Mouse (Mus musculus): ENCODE data around the gene Ssu2.

Ssu2 gene

DNA sequence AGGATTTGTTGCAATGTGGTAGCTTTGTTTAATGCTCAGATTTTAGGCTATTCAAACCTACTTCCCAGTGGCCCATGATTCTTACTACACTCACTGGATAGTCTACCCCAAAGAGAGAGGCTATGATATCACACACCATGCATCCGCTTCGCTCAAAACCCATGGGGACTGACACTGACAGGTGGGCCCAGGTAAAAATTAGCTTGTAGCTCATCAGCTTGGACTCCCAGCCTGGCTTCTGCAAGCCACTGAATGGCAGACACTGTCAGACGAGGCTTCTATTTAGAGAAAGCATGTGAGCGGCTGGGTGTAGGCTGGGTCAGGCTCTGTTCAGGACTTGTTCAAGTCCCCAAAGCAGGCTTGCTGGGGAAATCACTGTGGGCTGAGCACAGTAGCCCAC is 37.4 kb downstream of the Ssu2 start:
- DNase-seq (ENCODE audit: low spot score): no peak

DNA sequence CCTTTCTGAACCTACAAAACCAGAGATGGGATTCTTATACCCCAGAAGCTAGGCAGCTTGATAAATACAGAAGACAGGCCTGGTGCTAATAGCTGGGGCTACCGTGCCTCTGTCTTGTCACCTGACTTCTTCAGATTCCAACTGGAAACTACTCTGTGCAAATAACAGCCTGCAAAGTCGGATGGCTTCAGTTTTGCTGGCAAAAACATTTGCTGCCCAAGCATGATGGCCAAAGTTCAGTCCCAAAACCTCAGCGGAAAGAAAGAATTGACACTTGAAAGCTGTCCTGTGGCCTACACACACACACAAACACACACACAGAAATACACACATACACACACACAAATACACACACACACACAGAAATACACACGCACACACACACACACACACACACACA is 48.8 kb downstream of the Ssu2 start:
- no peak for DNase-seq (ENCODE audit: low spot score)

DNA sequence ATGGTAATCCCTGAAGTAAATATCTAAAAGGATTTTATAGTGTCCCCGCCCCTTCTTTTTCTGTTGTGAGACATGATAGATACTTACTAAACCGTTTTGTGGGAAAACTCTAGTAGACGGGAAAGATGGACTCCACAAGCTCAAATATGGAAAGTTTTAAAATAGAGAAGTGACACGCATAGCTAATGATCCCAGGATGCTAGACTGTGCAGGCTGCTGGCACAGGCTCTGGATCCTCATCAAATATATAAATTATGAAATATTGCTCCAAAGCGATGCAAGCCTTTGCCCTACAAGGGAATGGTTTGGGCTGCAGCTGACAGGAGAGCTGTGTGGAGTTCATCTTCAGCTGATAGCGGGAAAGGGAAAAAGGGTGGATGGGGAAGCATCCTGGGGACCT is 50.2 kb downstream of the Ssu2 start:
- no peak for DNase-seq (ENCODE audit: low spot score)

DNA sequence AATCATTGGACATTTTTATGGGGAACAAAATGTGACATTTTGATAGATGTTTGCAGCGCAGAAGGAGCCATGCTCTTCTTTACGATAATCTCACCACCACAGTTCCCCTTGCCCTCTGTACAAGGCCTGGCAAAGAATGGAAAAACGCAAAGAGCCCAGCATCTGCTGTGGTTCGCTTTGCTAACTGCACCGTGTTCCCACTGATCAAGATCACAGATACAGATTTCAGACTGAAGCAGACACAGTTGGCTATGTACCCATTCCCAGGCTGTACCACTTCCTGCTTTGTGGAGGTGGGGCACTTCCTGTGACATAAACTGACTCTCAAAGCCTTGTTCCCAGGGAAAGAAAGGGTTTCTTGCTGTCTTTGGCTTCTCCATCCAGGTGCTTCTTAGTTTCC is 53.9 kb downstream of the Ssu2 start:
- DNase-seq (ENCODE audit: low spot score): no peak

DNA sequence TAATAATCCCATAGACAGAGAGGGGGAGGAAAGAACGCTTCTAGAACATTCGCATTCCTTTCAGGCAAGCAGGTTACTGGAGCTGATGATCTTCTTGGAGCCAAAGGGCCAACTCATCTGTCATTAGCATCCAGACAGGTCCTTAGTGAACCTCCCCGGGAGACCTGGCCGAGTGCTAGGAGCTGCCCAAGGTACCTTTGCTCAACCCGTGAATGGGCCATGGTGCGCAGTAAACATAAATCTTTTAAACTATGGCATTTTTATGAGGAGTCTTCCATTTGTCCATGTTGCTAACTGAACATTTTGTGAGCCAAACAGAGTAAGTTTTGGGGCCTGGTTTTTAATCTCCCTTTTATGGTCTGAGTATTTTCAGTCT is 56.6 kb downstream of the Ssu2 start:
- DNase-seq (ENCODE audit: low spot score): no peak

DNA sequence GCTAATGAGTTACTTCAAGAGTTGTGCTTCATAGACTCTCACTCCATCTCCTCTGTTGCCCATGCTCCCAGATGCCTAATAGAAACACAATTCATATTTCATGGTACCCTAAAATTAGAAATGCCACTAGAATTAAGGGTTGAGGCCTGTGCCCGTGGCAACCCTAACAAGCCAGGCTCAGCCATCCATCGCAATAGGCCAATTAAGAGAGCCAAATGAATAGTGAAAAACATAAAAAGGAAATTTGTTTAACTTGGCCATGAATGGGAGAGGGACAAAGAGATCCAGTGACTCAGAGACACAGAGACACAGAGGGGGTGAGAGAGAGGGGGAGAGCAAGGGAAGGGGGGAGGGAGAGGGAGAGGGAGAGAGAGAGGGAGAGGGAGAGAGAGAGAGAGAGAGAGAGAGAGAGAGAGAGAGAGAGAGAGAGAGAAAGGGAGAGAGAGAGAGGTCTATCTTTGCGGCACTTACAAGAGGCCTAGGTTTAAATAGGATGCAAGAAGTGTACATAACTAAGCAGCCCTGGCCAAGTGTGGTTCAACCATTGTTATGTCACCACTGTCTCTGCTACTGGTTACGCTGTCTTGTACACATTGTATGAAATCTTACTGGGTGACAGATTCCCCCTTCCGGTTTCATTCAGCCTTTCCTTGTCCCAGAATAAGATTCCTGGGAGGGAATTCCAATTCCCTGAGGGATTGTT is 57.2 kb downstream of the Ssu2 start:
- DNase-seq (ENCODE audit: low spot score): no peak

DNA sequence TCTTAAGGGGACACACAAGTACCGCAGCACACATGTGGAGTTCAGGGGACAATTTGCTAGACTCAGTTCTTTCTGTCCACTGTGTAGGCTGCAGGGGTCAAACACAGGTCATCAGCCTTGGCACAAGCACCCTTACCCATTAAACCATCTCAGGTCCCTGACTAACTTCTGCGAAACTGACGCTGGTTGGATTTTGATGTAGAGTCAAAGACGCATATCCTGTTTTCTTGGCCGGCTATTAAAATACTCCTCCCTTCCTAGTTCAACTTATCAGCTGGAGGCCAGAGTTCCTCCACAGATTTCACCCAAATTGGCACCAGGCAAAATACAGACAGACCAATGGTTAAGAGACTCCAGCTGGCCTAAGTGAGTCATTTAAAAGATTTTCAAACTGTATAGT is 60.0 kb downstream of the Ssu2 start:
- DNase-seq (ENCODE audit: low spot score): no peak

DNA sequence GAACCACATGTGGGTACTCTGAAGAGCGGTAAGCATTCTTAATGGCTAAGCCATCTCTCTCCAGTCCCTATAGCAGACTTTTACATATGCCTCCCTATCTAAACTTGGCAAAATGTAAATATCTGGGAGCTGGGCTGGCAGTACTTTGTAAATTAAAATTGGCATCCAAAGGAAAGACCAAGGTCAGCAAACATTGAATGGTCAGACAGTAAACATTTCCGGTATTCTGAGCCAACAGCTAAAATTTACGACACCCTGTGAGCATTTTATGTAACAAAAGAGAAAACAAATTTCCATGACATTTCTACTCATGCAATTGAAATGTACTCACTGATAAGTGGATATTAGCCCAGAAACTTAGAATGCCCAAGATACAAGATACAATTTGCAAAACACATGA is 62.6 kb downstream of the Ssu2 start:
- DNase-seq (ENCODE audit: low spot score): no peak

DNA sequence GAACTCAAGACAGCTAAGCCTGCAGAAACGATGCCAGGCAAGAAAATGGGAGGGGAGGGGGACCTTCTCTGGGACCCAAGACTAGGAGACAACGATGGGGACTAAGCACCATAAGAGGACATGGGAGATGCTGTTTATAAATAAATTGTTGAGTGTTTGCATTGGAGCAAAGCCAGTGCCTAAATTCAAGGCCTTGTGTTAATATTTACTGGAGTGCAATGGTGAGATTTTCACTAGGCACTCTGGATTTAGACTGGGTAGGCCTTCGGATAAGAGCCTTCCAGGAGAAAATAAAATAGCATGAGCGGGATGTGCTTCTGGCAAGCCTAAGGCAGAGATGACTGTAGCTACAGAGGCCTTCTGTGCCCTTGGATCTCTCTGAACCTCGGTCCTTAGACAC is 64.9 kb downstream of the Ssu2 start:
- DNase-seq (ENCODE audit: low spot score): no peak

DNA sequence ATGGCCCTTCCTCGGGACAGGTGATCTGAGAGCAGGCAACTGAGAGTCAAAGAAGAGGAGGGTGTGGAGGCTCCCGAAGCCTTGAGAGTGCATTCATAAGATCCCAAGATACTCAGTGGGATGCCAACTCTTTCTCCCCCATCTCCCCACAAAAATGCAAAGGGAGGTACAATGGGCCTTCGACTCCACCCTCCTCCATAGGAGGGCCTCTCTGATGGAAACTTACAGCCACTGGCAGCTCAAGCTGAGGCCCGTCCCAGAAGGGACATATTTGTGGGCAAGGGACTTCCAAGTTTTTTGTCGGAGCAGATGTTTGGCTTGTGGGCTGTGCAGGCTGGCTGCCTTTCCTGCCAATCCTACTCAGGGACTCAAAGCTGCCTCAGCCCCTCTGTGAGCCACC is 67.1 kb downstream of the Ssu2 start:
- no peak for DNase-seq (ENCODE audit: low spot score)

DNA sequence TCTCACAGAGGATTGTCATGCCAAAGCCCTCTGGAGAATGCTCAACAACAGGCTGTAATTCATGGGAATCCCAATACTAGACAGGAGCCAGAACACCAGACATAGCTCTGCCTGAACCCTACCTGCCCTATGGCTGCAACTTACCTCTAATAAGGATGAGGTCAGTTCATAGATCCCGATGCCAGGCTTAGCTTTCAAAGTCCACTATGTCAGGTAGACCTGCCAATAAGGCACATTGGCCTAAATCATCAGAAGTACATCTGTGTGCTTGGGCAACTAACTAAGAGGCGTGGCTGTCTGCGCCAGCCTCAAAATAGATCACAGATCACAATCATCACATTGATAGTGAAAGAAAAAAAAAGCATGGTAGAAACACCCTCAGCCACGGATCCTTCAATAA is 68.4 kb downstream of the Ssu2 start:
- no peak for DNase-seq (ENCODE audit: low spot score)

DNA sequence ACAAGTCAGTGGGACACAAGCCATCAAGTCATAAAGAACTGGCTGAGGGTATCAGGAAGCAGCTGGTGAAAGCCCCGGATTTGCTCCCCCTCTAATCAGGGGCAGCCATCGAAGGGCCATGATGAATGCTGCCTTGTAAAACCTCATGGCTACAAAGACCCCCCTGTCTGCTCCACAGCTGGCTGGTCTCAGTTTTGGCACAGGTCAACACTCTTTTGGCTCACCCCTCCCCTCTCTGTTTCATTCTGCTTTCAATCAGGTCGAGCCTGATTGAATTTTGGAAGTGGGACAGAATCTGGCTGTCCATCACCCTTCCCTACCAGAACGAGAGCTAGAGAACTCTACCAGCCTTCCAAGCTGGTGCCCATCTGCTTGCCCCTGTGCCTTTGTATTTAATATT is 76.4 kb downstream of the Ssu2 start:
- no peak for DNase-seq (ENCODE audit: low spot score)

DNA sequence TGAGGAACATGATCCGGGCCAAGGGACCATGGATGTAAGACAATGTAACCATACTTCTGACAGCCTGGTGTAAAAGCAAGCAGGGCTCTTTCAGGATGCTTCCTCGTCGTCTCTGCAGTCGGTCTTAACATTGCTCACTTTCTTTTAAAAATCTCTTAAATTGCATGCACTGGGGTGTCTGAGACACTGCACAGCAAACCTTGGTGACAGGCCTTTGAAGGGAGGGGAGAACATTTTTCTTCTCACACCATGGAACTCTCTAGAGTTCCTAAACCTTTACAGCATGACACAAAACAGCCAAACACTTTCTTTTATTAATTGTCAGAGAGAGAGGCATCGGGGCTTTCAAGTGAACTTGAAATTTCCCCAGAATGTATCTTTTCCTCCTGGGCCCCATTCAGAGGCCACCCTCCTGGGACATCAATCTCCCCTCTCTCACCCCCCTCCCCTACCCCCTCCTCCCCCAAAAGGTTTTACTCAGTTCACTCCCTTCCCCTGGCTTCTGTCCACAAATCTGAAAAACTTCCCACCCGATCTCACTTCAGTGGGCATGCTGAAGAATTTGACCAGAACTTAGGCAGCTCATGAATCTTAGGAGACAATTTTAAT is 78.4 kb downstream of the Ssu2 start:
- DNase-seq (ENCODE audit: low spot score): no peak
